Mouse (Mus musculus): ENCODE measurements at regions not wholly inside any gene's neighbourhood (a gene's known extent, or its start where the extent isn't known, plus 50 kb on each side); places are given as distances from the start of the nearest gene placed in this dataset.
A peak's percentile ranks its signal among the peaks of the same experiment; 100 is the strongest.

- DNase-seq (ENCODE audit: low spot score), result no peak
These were observed 140.2 kb upstream of the Hmga2 start for GRCm38 (mm10) chr10:120616406-120617015.

DNA sequence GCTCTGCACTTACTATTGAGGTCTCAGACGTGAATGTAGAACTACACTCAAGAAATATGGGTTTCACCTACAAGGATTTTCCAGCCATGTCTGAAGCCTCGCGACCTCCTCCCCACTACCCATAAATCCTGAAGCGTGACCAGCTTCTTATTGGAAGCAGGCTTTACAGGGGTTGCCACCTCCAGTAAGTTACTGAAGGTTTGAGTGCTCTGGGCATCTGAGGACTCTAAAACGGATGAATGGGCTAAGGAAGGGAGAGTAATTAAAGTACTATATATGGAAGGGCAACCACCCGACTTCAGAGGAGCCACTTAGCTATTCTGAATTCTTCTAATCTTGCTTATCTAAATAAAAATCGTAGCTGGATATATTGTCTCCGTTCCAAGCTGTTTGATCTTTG lies 136.1 kb upstream of the Hmga2 start:
- no peak for DNase-seq (ENCODE audit: low spot score)

GRCm38 (mm10) chr10:120610076-120610475 lies 133.8 kb upstream of the Hmga2 start:
- DNase-seq (ENCODE audit: low spot score), result no peak

DNA sequence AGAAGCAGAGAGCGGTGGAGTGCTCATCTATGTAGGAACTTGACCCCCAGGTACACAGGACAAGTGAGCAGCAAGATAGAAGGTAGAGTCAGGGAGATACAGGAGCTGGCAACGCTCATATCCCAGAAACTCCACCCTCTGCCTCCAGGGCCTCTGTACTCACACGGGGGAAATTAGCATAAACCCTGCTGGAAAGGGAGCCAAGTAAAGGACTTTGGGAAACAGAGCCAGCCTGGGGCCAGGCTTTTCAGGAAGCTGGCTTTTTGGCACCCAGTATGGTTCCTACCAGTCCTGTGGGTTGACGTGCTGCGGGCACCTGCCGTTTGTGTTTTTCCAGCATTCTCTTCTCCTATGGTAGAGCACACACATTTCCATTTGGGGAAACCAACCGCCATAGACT lies 128.2 kb upstream of the Hmga2 start:
- no peak for DNase-seq (ENCODE audit: low spot score)

DNA sequence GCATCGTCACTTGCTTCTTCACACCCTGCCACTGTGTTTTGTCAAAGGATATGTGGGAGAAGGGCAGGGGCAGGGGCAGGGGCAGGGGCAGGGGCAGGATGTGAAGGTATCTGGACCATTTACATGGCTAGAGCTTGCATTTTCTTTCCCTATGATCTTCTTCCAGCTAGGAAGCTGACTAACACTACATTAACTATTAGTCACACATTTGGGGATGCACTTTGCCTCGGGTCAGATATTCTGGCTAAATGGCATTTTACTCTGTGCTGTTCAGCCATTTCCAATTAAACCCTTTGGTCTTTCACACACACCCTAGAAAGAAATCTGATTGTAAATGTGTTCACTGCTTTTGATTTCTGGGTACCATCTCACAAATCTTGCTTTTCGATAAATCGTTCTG lies 126.9 kb upstream of the Hmga2 start:
- no peak for DNase-seq (ENCODE audit: low spot score)

DNA sequence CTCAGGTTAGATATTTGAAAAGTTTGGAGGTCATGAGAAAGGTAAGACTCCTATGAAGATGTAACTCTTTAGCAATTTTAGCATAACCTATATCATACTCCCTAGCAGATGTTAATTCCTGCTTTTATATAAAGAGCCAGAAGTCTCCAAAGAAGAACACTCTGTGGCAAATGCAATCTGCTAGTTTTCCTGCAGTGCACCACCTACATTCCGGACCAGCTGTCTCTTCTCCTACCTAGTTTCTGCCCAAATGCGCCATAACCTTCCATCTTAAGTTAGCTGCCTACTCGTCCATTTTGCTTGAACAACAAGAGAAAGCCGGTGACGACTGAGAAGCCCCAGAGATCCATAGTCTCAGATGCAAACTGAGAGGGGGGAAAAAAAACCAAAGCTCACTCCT lies 124.5 kb upstream of the Hmga2 start:
- DNase-seq (ENCODE audit: low spot score), result no peak

DNA sequence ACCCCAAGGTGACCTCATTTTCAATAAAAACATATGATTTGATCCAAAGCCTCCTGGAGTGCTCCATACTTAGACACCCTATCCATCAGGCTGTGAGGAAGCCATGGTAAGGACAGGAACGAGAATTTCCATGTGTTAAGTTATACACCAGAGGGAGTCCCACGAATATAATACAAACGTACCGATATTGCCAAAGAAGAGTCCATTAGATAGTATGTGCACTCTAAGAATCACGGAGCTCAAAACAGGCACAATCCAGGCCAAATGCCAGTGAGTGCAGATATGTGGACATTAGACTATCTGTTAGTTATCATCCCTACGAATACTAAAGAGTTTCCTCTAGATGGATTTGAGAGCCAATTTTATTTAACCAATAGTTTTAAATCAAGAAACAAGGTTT lies 123.3 kb upstream of the Hmga2 start:
- no peak for DNase-seq (ENCODE audit: low spot score)

GRCm38 (mm10) chr10:120597320-120597887 lies 121.1 kb upstream of the Hmga2 start:
- no peak for DNase-seq (ENCODE audit: low spot score)

- DNase-seq (ENCODE audit: low spot score), result no peak
These were observed 118.9 kb upstream of the Hmga2 start for GRCm38 (mm10) chr10:120595145-120595544.

GRCm38 (mm10) chr10:120593876-120594275 lies 117.6 kb upstream of the Hmga2 start:
- no peak for DNase-seq (ENCODE audit: low spot score)

GRCm38 (mm10) chr10:120589659-120590058 lies 113.4 kb upstream of the Hmga2 start:
- DNase-seq (ENCODE audit: low spot score), result no peak

GRCm38 (mm10) chr10:120587854-120588633 lies 111.8 kb upstream of the Hmga2 start:
- no peak for DNase-seq (ENCODE audit: low spot score)

DNA sequence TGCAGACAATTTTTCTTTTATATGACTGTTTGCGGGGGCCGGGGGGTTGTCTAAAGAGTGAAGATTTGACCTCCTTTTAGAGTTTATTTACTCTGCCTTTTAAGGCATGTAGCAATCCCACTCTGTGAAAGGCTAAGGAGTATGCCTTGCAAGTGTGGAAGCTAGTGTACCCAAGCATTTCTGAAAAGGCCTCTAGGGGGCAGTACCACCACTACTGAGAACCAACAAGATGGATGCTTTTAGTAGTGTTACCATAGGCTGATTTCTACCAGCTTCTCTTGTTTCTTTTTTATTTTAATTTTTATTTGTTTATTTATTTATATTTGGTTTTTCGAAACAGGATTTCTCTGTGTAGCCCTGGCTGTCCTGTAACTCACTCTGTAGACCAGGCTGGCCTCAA lies 110.9 kb upstream of the Hmga2 start:
- peak; percentile 35 for DNase-seq (ENCODE audit: low spot score)

DNA sequence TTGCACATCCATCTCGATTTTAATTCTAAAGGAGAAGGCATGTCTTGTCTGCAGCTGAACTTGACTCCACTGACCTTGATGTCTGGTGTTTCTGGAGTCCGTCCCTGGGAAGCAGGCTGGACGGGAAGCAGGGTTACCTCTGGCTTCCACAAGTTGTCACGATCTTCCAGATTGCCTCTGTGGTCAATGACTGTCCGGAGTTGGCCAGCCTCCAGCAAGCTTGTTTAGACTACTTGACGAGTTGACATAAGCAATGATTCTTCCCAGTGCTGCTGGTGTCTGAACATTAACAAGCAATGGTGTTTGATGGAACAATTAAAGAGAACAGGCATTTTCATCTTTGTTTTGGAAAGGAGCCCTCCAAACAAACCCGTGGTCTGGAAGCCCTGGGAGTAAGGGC lies 106.2 kb upstream of the Hmga2 start:
- no peak for DNase-seq (ENCODE audit: low spot score)

GRCm38 (mm10) chr10:120581547-120581946 lies 105.3 kb upstream of the Hmga2 start:
- no peak for DNase-seq (ENCODE audit: low spot score)

- DNase-seq (ENCODE audit: low spot score), result no peak
These were observed 100.6 kb upstream of the Hmga2 start for GRCm38 (mm10) chr10:120576886-120577285.

- DNase-seq (ENCODE audit: low spot score), result no peak
These were observed 99.9 kb upstream of the Hmga2 start for GRCm38 (mm10) chr10:120576148-120576547.

- no peak for DNase-seq (ENCODE audit: low spot score)
These were observed 95.1 kb upstream of the Hmga2 start for GRCm38 (mm10) chr10:120571340-120571739.

GRCm38 (mm10) chr10:120565992-120566391 lies 89.7 kb upstream of the Hmga2 start:
- no peak for DNase-seq (ENCODE audit: low spot score)

- DNase-seq (ENCODE audit: low spot score), result no peak
These were observed 88.6 kb upstream of the Hmga2 start for GRCm38 (mm10) chr10:120564859-120565258.

DNA sequence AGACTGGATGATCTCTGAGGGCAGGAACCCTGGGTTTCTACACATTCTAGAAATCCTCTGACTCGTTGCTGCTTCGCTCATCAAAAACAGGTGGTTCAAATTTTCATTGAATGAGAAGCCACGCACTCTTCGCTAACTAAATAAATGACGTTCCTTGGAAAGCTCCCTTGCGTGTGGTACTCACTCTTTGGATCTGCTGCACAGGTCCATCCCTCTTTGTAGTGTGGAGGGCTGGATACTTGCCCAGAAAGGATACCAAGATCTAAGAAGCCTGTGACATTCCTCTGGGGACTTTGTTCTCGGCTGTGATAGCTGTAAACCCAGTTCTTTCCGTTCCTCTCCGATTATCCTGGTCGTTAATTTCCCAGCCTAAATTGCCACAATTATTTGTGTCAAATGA lies 87.7 kb upstream of the Hmga2 start:
- DNase-seq (ENCODE audit: low spot score), result no peak

DNA sequence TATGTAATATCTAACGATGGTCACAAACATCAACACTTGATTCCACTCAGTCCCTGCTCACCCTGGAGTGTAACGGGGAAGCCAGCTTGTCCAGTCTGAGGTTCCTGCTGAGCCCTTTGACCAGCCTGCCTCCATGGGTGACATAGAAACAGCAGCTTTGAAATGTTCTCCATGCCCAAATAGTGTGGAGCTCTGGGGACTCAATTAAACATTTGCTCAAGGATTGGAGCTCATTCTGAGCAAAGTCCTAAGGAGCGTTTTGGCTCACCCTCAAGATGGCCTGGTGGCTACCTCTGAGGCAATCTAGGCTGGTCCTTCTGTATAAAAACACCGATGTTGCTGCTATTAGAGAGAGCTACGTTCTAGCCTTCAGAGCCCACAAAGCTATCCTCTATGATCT lies 85.6 kb upstream of the Hmga2 start:
- no peak for DNase-seq (ENCODE audit: low spot score)

DNA sequence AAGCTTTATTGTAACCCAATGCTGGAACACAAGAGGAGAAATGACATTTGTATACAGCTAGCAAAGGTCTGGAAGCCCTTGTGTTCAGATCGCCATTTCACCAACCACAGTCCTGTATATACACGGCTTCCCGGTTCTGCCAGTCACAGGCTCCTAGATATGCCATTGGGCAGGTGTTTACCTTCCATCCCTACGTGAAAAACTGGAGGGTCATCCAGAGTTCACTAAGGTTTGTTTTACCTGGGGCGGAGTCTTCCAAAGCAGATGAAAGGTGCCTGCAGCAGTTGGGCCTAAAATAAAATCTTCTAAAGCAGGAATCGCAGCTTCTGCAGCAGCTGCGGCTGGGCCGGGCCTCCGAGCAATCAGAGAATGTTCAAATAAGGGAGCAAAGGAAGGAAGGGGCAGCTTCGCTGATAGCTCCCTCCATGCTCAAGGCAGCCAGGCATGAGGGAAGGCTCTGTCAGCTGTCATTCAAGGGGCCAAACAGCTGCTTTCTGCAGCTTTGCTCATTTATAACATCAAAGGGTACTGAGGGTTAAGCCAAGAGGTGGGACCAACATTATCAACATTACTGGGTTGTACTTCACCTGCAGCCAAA lies 81.7 kb upstream of the Hmga2 start:
- no peak for DNase-seq (ENCODE audit: low spot score)

All from ovary, postnatal 14 days (tissue).